Mouse (Mus musculus): ENCODE measurements around the gene Galc.

The Galc gene

GRCm38 (mm10) chr12:98258845-98259517 lies at the start of gene Galc:
TSS of gene Galc (minus strand) at chr12:98259459.
- DNase-seq (ENCODE audit: low read depth, low spot score), result peak; percentile 26

DNA sequence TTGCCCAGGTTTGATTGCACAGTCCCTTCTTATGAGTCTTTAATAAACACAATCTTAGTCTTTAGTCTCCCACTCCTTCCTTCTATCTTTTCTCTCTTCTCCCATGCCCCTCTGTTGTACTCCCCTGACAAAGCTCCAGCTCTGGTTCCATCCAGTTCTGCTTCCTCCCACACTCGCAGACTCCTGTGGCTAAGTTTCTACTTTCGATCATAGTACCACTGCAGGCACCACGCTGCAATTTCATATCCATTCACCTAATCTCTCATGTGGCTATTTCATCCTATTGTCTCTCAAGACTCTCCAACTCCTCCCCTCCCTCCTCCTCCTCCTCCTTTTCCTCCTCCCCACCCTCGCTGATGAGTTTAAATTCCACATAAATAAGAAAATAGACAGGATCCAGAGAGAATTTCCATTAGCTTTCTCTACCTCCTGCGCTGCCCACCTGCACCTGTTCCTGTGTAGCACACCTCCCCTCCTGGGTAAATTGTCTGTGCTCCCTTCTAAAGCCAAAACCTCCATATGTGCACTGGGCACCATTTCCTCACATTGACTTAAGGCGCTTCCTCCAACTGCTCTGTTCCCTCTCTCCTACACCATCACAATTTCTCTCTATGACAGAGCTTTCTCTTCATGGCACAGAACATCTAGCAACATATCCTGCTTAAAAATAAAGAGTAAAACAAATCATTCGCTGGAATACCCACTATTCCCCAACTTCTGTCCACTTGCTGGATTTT lies 48.1 kb upstream of the Galc start:
- no peak for DNase-seq (ENCODE audit: low read depth, low spot score)

- DNase-seq (ENCODE audit: low read depth, low spot score), result no peak
Observed at GRCm38 (mm10) chr12:98303013-98303412, 43.8 kb upstream of the Galc start.

- no peak for DNase-seq (ENCODE audit: low read depth, low spot score)
Observed at GRCm38 (mm10) chr12:98301980-98302379, 42.7 kb upstream of the Galc start.

GRCm38 (mm10) chr12:98294241-98294640 lies 35.0 kb upstream of the Galc start:
- no peak for DNase-seq (ENCODE audit: low read depth, low spot score)

GRCm38 (mm10) chr12:98292278-98292677 lies 33.0 kb upstream of the Galc start:
- DNase-seq (ENCODE audit: low read depth, low spot score), result no peak

GRCm38 (mm10) chr12:98290475-98290874 lies 31.2 kb upstream of the Galc start:
- no peak for DNase-seq (ENCODE audit: low read depth, low spot score)

GRCm38 (mm10) chr12:98284477-98284876 lies 25.2 kb upstream of the Galc start:
- no peak for DNase-seq (ENCODE audit: low read depth, low spot score)

GRCm38 (mm10) chr12:98283487-98283860 lies 24.2 kb upstream of the Galc start:
- no peak for DNase-seq (ENCODE audit: low read depth, low spot score)

DNA sequence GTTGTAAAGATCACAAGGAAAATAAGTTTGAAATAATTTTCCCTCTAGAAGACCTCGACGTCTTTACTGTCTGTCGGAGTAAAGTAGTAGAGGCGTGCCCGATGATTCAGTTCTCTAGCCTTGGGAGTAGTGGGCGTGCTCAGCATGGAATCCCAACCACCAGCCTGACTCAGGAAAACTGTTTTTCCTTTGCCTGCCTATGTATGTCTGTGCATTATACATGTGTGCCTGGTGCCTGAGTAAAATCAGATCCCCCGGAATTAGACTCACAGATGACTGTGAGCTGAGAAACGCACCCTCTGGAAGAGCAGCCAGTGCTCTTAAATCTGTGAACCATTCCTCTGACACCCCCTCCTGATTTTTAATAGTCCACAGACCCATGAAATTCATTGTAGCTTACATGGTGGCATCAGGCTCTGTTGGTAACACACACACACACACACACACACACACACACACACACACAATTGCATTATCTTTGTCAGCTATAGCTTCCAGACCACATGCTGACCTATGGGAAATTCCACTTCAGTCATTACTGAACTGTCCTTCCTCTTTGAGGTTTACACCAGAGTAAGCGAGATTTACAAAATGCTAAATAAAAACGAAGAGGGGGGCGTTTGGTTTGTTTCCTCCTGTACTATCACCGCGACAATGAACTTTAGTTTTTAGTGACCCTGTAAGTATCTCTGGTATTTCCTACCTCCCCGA lies 23.7 kb upstream of the Galc start:
- no peak for DNase-seq (ENCODE audit: low read depth, low spot score)

- DNase-seq (ENCODE audit: low read depth, low spot score), result no peak
Observed at GRCm38 (mm10) chr12:98280996-98281395, 21.7 kb upstream of the Galc start.

DNA sequence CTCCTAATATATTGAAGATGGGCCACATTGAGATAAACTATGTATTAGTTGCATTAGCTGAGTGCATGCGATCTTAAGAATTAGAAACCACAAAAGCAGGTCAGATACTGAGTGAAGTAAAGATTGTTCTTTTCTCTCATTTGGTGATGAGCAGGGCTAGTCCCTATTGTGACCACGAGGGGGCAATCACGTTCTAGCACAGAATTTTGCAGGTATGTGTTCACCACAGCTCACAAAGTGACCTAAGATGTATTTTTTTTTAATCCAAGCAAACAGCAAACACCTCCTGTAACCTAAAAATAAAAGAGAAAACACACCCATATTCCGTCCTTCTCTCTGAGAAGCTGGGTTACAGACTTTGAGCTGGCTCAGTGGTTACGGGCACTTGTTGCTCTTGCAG lies 21.3 kb upstream of the Galc start:
- DNase-seq (ENCODE audit: low read depth, low spot score), result no peak

DNA sequence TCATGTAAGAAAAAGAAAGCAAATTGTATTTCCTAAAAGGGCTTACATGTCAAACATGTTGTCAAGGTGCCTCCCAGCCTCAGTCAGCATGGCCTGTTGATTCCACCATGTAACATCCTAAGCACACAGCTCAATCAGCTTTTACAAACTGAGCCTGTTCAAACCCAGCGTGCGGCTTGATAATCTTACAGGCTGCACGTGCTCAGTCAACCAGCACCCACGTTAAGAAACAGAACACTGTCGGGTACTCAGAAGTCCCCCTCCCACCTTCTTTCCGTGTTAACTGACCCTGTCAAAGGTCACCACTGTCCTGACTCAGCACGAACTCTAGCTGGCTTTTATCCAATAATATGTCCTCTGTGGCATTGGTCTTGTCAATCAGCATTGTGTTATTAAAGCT lies 13.2 kb upstream of the Galc start:
- DNase-seq (ENCODE audit: low read depth, low spot score), result no peak

DNA sequence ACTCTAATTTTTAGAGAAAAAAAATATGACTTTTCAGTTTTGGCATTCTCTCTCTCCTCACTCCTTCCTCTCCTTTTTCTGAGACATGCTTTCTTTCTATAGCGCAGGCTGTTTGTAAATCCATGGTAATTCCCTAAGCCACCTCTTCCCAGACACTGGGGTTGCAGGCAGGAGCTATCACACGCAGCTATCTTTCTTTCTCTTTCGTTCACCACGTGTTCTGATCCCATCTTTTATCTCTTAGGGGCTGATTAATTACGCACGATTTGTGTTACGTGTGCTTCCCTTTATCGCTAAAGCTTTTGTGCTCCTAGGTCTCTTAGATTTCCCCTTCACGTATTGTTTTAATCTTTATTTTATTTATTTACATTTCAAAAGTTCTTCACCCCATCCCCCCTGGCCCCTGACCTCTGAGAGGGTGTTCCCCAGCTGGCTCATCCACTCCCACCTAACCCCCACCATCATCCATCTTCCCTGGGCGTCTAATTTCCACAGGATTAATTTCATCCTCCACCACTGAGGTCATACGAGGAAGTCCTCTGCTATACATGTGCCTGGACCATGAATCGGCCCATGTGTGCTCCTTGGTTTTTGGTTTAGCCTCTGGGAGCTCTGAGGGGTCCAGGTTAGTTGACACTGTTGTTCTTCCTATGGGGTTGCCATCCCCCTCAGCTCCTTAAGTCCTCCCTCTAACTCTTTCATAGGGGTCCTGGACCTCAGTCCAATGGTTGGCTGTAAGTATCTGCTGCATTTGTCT lies 11.7 kb upstream of the Galc start:
- DNase-seq (ENCODE audit: low read depth, low spot score), result no peak

DNA sequence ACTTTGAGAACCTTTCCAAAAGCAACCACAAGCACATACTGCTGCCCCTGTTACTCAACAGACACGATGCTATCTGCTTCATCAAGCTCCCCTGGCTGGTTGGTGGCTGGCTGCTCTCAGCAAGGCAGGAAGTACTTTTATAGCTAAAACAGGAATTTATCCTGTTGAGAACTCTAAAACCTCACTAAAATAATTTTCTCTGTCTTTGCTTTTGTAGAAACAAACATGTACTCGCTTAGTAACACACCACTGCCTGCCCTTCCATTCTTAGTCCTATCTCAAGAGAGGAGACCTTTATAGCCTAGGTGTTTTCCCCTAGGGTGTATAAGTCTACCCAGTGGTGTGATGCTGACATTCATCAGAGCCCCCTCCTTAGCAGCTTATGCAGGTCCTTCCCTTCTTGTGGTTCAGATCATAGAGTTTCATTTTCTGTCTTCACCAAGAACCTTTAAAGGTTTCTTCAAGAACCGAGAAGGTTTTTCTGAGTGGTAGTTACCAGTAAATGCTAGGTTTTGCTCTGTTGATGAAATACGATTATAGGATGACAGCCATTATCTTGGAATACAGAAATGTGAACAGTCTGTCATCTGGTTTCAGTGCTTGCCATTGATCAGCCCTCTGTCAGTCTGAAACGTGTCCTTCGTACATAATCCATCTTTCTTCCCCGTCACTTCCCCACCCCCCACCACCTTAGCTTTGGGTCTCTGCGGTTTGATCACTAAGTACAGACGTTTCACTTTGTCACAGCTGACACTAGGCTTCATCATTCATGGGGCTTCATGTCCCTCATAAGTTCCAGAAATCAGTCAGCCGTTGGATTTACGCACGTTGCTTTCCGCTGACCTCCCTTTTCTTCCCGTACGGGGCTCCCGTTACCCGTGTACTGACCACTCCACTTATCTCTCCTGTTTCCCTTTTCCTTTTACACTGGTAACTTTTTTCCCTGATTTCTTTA lies 10.8 kb upstream of the Galc start:
- DNase-seq (ENCODE audit: low read depth, low spot score), result no peak

DNA sequence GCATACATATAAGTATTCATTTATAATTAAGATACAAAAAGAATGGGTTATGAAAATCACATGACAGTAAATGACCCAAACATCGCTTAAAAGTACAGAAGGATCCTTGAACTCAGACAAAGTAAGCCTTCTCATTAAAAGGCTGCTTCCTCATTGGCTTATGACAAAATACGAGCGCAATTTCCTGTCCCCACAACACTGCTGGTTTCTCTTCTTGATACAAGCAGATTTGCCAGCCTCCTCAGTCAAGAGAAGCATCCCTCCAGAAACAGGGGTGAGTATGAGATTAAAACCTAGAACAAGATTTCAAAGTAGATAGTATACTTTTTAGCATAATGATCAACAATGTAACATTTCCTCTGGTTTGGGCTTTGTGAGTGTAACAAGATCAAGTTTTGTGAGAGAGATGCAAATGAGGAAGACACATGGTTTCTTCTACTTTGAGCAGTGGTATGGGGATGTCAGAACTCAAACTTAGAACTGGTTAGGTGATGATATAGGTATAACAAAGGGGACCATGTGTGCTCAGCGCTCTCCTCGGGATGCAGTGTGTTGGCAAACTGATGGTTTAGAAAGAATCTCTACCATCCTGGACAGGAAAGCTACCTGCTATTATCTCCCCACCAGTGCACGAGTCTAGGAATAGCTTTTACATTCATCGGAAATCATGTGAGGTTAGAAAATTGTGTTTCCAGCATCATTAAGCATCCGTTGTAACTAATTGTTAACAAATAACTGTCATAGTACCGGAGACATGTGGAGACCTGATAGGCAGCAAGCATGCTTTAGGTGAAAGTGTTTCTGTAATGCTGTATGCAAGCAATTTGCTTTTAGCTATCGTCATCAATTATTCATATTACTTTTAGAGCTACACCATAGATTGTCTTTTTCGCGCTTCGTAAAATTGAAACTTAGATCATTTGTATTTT lies 9.4 kb upstream of the Galc start, which contains the start of gene Gpr65:
Gpr65 (plus strand) TSS at position 195 of the 929 bp plus-strand sequence.
- DNase-seq (ENCODE audit: low read depth, low spot score), result no peak

DNA sequence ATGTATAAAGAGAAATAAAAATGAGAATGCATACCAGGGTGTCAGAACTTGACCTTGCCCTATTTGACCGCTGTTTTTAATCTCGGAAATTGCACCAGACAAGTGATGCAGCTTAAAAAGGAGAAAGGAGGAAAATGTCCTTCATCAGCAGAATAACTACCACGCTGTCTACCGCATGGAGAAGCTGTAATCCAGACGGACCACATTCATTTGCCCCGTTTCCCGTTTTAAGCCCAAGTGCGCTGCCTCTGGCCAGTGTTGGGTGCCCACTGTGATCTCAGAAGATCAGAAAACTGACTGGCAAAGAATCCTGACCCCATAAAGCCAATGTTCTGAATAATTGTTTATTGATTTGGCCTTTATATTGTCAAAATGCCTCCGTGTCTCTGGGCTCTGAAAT lies 6.4 kb upstream of the Galc start:
- DNase-seq (ENCODE audit: low read depth, low spot score), result no peak

GRCm38 (mm10) chr12:98259518-98259852 lies 226 bp upstream of the Galc start:
- DNase-seq (ENCODE audit: low read depth, low spot score), result no peak

DNA sequence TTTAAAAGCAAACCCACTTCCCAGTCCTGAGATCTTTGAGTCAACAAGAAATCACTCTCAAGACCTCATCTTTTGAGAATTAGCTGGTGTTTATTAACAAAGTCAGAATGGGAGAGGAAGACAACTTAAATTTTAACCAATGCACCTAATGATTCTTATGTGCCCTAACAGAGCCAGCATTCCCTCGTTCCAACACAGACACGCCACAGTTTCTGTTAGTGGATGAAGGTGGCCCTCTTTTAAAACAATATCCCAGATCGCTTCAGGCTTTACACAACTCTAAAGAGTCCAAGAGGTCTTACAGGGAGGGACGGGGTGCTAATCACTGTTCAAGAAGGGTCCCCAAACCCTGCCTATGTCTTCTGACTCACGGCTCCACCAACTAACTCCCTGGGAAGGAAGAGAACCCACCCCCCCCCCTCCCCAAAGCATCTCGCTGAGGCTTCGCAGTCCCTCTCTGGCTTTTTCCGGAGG lies 851 bp downstream of the Galc start:
- no peak for DNase-seq (ENCODE audit: low read depth, low spot score)

Data from c-Kit-negative CD71-positive TER-119-positive erythroid progenitor cells, embryonic 14.5 days (primary cell).